Mouse (Mus musculus) thymus, postnatal 0 days (tissue): Measurements from ENCODE around the gene Sugp2. TPM values are rescaled to one million over a fixed set of nuclear protein-coding genes. Genes with fewer than 3 reads are reported as not detected.

Experiments used
- polyA plus RNA-seq: library from polyadenylated mRNA; unstranded; fragments of >200 nt; fragmentation: Nextera tagmentation; extraction: Ambion mirVana; gene quantifications from 2 replicates; pipeline ENCODE4 v1.2.1, GENCODE M21; 2015

The Sugp2 gene
- polyA plus RNA-seq, 1 experiment from 2014 or later = 34.5 TPM

Other genes starting within 250 kb of the Sugp2 start
- gene Gatad2a, start 237.8 kb upstream of the Sugp2 start, polyA plus RNA-seq = 60.6 and 60.8 TPM in 2 replicates
- gene Mau2, start 191.5 kb upstream of the Sugp2 start, polyA plus RNA-seq = 45.2 and 50.5 TPM in 2 replicates
- 40.7 and 44.3 TPM in 2 replicates for gene Sugp1, start 191.4 kb upstream of the Sugp2 start, polyA plus RNA-seq
- 0.43 and 0.62 TPM in 2 replicates for gene Tm6sf2, start 161.3 kb upstream of the Sugp2 start, polyA plus RNA-seq
- gene Hapln4, start 150.8 kb upstream of the Sugp2 start, polyA plus RNA-seq = 0.07 TPM in 1 of 2 replicates, not detected in the other
- 0.03 and 0.05 TPM in 2 replicates for gene Ncan, start 113.4 kb upstream of the Sugp2 start, polyA plus RNA-seq
- gene Nr2c2ap, start 102.9 kb upstream of the Sugp2 start, polyA plus RNA-seq = 51.9 and 60.6 TPM in 2 replicates
- 21.7 and 24.1 TPM in 2 replicates for gene Rfxank, start 95.1 kb upstream of the Sugp2 start, polyA plus RNA-seq
- gene Borcs8, start 94.7 kb upstream of the Sugp2 start, polyA plus RNA-seq = 67.0 and 88.3 TPM in 2 replicates
- gene Mef2b, start 94.5 kb upstream of the Sugp2 start, polyA plus RNA-seq = 7.5 and 9.8 TPM in 2 replicates
- 41.5 and 44.1 TPM in 2 replicates for gene Tmem161a, start 61.9 kb upstream of the Sugp2 start, polyA plus RNA-seq
- 6.2 and 9.0 TPM in 2 replicates for gene Slc25a42, start 21.9 kb upstream of the Sugp2 start, polyA plus RNA-seq
- 17.9 and 18.4 TPM in 2 replicates for gene Armc6, start 240 bp downstream of the Sugp2 start, polyA plus RNA-seq
- gene Homer3, start 48.6 kb downstream of the Sugp2 start, polyA plus RNA-seq = 25.7 and 26.9 TPM in 2 replicates
- gene Ddx49, start 68.3 kb downstream of the Sugp2 start, polyA plus RNA-seq = 53.6 and 58.1 TPM in 2 replicates
- 314 and 316 TPM in 2 replicates for gene Cope, start 68.3 kb downstream of the Sugp2 start, polyA plus RNA-seq
- gene Cers1, start 81.5 kb downstream of the Sugp2 start, polyA plus RNA-seq = 0.19 and 0.40 TPM in 2 replicates
- gene Gdf1, start 95.6 kb downstream of the Sugp2 start, polyA plus RNA-seq = 0.13 TPM in 1 of 2 replicates, not detected in the other
- 16.4 and 22.6 TPM in 2 replicates for gene Upf1, start 119.1 kb downstream of the Sugp2 start, polyA plus RNA-seq
- gene Comp, start 139.3 kb downstream of the Sugp2 start, polyA plus RNA-seq = 1.6 and 2.2 TPM in 2 replicates
- 7.4 and 8.0 TPM in 2 replicates for gene Crtc1, start 205.4 kb downstream of the Sugp2 start, polyA plus RNA-seq
- 8.0 and 8.4 TPM in 2 replicates for gene Klhl26, start 242.7 kb downstream of the Sugp2 start, polyA plus RNA-seq